Mouse (Mus musculus): ENCODE measurements around the gene Rps27a.

DNA sequence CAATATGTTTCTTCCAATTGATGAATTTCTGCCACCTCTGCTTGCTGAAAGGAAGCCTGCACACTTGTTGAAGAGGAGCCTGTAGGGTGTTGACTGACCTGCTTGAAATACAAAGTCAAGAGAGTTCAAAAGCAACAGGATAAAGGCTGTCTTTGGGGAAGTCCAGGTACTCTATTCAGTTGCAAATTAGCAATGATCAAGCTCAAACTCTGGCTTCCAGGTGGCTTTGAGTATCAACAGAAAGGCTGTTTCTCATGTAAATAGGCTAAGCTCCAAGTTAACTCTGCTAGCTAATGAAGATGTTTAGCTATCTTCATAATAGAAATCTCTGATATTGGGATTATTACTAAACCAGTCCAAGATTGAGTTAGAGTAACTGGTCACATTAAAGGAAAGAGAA, 49.2 kb upstream of the Rps27a start:
- no peak for TF ChIP-seq CTCF (IDR thresholded peaks at IDR 0.05; ENCODE audit: low read depth, low read length)
- no peak for TF ChIP-seq POLR2A (IDR thresholded peaks at IDR 0.05; ENCODE audit: borderline replicate concordance, low read depth, low read length)
